ENCODE assay signal across 8 mouse cellular contexts in the genomic region with DNA sequence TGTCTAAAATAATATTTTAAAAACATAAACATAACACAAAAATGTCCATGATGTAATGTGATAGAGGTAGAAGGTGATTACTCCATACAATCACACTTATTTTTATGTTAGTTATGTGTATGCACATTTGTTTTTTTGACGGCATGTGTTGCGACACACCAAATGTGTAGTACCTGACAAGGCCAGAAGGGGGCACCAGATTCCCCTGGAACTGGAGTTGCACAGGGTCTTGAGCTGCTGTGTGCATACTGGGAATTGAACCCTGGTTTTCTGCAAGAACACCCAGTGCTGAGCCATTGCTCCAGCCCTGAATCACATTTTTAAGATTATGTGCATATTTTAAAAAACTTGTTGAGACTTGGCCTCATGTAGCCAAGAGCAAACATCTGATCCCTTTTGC.
A peak's percentile ranks its signal among the peaks of the same experiment; 100 is the strongest.
DNase-seq lines count a peak whose midpoint lies in the region; ATAC-seq and TF ChIP-seq lines count a peak whose summit lies in the region.

No protein-coding gene starts in this region.

- no peaks in the 10 kb centered on the region for H3K9me3 ChIP-seq in liver, embryonic 11.5 days (ENCODE audit: control insufficient read depth, low read length)

- peak; percentile 91 for TF ChIP-seq CTCF in gastrocnemius, adult 2 months (IDR thresholded peaks at IDR 0.05)
- peak; percentile 76; the same call in 1 of the 2 replicates for TF ChIP-seq CTCF in olfactory bulb, adult 2 months (IDR thresholded peaks at IDR 0.05; ENCODE audit: insufficient read depth, low read depth, low read length)

- DNase-seq in layer of hippocampus, adult 11-12 months (ENCODE audit: low spot score), result peak; percentile 53
- no peak for DNase-seq in layer of hippocampus, adult 9-11 months
- peak; percentile 33 for DNase-seq in MEL-GATA-1-ER (ENCODE audit: extremely low read depth, low read depth)
- DNase-seq in cerebellum, adult 9-10 months, result peak; percentile 52
- peak; percentile 73 for DNase-seq in gastrocnemius, adult 2 months
- DNase-seq in liver, embryonic 11.5 days (ENCODE audit: low spot score), result peak; percentile 51
- DNase-seq in urinary bladder, postnatal 14 days (ENCODE audit: low spot score), result peak; percentile 71

- no peak for TF ChIP-seq POLR2A in olfactory bulb, adult 2 months (IDR thresholded peaks at IDR 0.05; ENCODE audit: insufficient read depth, low read depth, low read length)

- intact Hi-C loops in gastrocnemius, adult 2 months (cut with DNase I), result loop anchor here (1.0 kb wide), 1 partner anchor 53 kb away; no protein-coding TSS in a partner anchor

- H3K27me3 ChIP-seq in liver, embryonic 11.5 days (replicated peaks; ENCODE audit: control insufficient read depth, insufficient read depth, low read length), result no peaks in the 10 kb centered on the region

- H3K9ac ChIP-seq in liver, embryonic 11.5 days (ENCODE audit: low read depth, low read length), result no peak overlapping the region

- ATAC-seq in liver, embryonic 11.5 days (replicated peaks; ENCODE audit: low FRiP score), result no peak; the same call in 1 of the 2 replicates

- H3K4me1 ChIP-seq in liver, embryonic 11.5 days (replicated peaks; ENCODE audit: control insufficient read depth, insufficient read depth, low read length), result no peaks in the 10 kb centered on the region
- no peaks in the 10 kb centered on the region; the same call in 1 of the 2 replicates for H3K4me1 ChIP-seq in olfactory bulb, adult 2 months (ENCODE audit: control insufficient read depth, insufficient read depth, low read length)

- 22% methylated on average over 2 of the region's 2 CpGs for WGBS in liver, embryonic 11.5 days
- WGBS in olfactory bulb, adult 2 months, result 39% methylated on average over 2 of the region's 2 CpGs

- no peak overlapping the region for H3K27ac ChIP-seq in gastrocnemius, adult 2 months
- H3K27ac ChIP-seq in liver, embryonic 11.5 days (ENCODE audit: low read depth, low read length), result no peak overlapping the region
- H3K27ac ChIP-seq in olfactory bulb, adult 2 months (ENCODE audit: insufficient read depth, low read depth, low read length), result no peak overlapping the region

- no peak overlapping the region for H3K4me2 ChIP-seq in liver, embryonic 11.5 days

- H3K36me3 ChIP-seq in liver, embryonic 11.5 days (ENCODE audit: control insufficient read depth, insufficient read depth, low read length), result no peaks in the 10 kb centered on the region

- no peak overlapping the region for H3K4me3 ChIP-seq in gastrocnemius, adult 2 months
- H3K4me3 ChIP-seq in liver, embryonic 11.5 days (ENCODE audit: low read depth, low read length), result no peak overlapping the region
- no peak overlapping the region for H3K4me3 ChIP-seq in olfactory bulb, adult 2 months (ENCODE audit: insufficient read depth, low read depth, low read length)
